Mouse (Mus musculus): ENCODE measurements around the gene Ubqln4. TPM values are rescaled to one million over a fixed set of nuclear protein-coding genes. Genes with fewer than 3 reads are reported as not detected.

Ubqln4 gene
- total RNA-seq (2023) = 43.5 to 47.4 TPM (median 45.2 TPM) in 4 replicates

DNA sequence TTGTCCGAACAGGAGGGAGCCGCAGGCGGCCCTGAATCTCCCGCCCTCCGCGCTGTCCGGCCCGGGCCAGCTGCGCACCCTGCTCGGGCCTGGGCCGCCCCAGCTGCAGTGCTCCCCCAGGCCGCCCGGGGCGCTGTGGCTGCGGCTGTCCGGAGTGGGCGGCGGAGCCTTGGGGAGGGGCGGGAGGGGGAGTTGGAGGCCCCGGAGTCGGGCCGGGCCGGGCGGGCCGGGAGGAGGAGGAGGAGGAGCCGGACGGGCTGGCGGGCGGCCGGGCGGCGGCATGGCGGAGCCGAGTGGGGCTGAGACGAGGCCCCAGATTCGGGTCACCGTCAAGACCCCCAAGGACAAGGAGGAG, at the start of gene Ubqln4:
Gene Ubqln4, plus strand, starts transcription at position 234 of the 355 bp plus-strand sequence.

DNA sequence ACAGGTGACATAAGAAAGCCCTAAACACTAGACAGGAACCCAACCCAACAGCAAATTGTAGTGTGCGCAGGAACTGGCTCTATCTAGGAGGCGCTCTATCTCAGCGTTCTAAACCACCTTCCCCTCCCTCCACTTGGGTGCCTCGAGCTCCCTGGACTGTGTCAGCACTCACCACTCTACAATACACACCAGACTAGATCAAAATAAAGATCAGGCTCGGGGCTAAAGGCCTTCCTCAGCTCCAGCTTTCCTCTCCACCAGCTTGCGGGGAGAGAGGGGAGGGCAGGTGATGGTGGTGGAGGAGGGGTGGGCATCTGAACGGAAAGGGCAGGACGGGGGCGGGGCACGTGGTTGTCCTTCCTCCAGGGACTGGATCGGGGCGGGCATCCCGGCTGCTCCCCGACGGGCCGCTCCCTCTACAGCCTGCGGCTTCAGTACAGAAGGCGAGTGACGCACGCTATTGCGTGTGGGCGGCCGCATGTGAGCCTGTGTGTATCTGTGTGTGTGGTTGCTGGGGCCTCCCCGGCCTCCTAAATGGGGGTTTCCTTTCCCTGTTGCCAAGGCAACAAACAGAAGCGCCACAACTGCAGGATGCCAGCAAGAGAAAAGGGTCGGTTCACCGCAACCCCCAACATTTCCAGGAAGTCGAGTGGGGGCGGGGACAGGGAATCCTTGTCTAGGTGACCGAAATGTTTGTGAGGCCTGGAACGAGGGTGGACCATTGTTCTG, 43.7 kb upstream of the Ubqln4 start, which contains the start of gene Lmna:
Gene Lmna, minus strand, starts transcription at position 265 of the 729 bp plus-strand sequence.

DNA sequence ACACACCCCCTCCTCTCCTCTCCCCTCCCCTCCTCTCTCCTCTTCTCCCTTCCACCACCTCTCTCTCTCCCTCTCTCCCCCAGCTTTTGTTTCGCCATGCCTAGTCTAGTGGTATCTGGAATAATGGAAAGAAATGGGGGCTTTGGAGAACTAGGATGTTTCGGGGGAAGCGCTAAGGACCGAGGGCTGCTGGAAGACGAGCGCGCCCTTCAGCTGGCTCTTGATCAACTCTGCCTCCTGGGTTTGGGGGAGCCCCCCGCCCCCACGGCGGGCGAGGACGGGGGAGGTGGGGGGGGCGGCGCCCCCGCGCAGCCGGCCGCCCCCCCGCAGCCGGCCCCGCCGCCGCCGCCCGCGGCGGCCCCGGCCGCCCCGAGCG, 21.3 kb upstream of the Ubqln4 start, which contains the start of gene Mex3a:
Gene Mex3a, plus strand, starts transcription at position 97 of the 376 bp plus-strand sequence.

GRCm38 (mm10) chr3:88548180-88548917, 5.2 kb upstream of the Ubqln4 start, which contains the start of gene Rab25:
TSS of gene Rab25 (minus strand) at chr3:88548300.

GRCm38 (mm10) chr3:88552676-88553524, 658 bp upstream of the Ubqln4 start, which contains the start of gene Lamtor2:
TSS of gene Lamtor2 (minus strand) at chr3:88553074.

DNA sequence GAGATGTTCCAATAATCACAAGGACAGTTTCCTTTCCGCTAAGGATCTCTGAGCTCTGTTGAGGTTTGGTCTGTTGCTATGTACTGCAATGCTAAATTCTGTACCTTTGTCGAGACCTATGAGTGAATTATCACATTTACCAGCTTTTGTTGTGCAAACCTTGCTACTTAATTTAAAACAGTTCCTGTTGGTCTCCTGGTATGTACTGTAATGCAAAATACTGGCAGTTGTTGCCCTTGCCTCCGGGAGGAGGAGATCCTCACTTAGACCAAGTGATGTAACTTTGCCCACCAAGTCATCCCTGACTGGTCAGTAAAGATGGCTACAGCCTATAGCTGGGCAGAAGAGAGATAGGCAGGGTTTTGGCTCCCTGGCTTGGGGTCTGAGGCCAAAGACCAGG, 22.0 kb downstream of the Ubqln4 start, which contains the start of gene Ssr2:
Gene Ssr2, plus strand, starts transcription at position 337 of the 400 bp plus-strand sequence.

DNA sequence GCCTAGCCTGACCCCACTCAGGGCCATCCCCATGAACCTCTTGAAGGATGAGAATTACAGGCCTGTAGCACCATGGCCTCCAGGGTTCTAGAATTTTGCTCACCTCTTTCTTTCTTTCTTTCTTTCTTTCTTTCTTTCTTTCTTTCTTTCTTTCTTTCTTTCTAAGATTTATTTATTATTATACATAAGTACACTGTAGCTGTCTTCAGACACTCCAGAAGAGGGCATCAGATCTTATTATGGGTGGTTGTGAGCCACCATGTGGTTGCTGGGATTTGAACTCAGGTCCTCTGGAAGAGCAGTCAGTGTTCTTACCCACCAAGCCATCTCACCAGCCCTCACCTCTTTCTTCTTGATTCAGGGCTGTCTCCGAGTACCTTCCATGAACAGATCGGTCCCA, 52.1 kb downstream of the Ubqln4 start, which contains the start of gene Arhgef2:
Gene Arhgef2, plus strand, starts transcription at position 301 of the 400 bp plus-strand sequence.

Other genes starting within 250 kb of the Ubqln4 start
- 124 to 147 TPM (median 133 TPM) in 4 replicates for gene Glmp, start 228.7 kb upstream of the Ubqln4 start, total RNA-seq (2023)
- gene Tmem79, start 217.6 kb upstream of the Ubqln4 start, total RNA-seq (2023) = 0.37 to 2.3 TPM (median 1.8 TPM) in 4 replicates
- gene Smg5, start 217.5 kb upstream of the Ubqln4 start, total RNA-seq (2023) = 107 to 116 TPM (median 112 TPM) in 4 replicates
- 0.73 to 1.7 TPM (median 1.3 TPM) in 4 replicates for gene Paqr6, start 189.2 kb upstream of the Ubqln4 start, total RNA-seq (2023)
- 1.2 TPM in 1 of 4 replicates, not detected in the others for gene Bglap3, start 181.0 kb upstream of the Ubqln4 start, total RNA-seq (2023)
- not detected in 4 replicates for gene Bglap2, start 175.1 kb upstream of the Ubqln4 start, total RNA-seq (2023)
- gene Bglap, start 169.3 kb upstream of the Ubqln4 start, total RNA-seq (2023) = not detected in 4 replicates
- 65.0 to 68.1 TPM (median 67.2 TPM) in 4 replicates for gene Pmf1, start 143.4 kb upstream of the Ubqln4 start, total RNA-seq (2023)
- 19.0 to 22.3 TPM (median 20.2 TPM) in 4 replicates for gene Slc25a44, start 128.6 kb upstream of the Ubqln4 start, total RNA-seq (2023)
- 0.63 to 2.0 TPM (median 1.4 TPM) in 4 replicates for gene Sema4a, start 92.6 kb upstream of the Ubqln4 start, total RNA-seq (2023)
- 24.0 to 27.8 TPM (median 25.7 TPM) in 4 replicates for gene Lmna, start 43.8 kb upstream of the Ubqln4 start, total RNA-seq (2023)
- 1.2 to 1.5 TPM (median 1.4 TPM) in 4 replicates for gene Mex3a, start 21.4 kb upstream of the Ubqln4 start, total RNA-seq (2023)
- gene Rab25, start 5.5 kb upstream of the Ubqln4 start, total RNA-seq (2023) = 0.82 to 2.1 TPM (median 1.1 TPM) in 3 of 4 replicates, not detected in the other
- gene Lamtor2, start 684 bp upstream of the Ubqln4 start, total RNA-seq (2023) = 80.5 to 103 TPM (median 86.2 TPM) in 4 replicates
- 59.8 to 67.5 TPM (median 65.0 TPM) in 4 replicates for gene Ssr2, start 22.1 kb downstream of the Ubqln4 start, total RNA-seq (2023)
- 219 to 260 TPM (median 245 TPM) in 4 replicates for gene Arhgef2, start 52.2 kb downstream of the Ubqln4 start, total RNA-seq (2023)
- gene Rxfp4, start 99.4 kb downstream of the Ubqln4 start, total RNA-seq (2023) = not detected in 4 replicates
- gene Khdc4, start 132.0 kb downstream of the Ubqln4 start, total RNA-seq (2023) = 110 to 122 TPM (median 116 TPM) in 4 replicates
- gene Rit1, start 163.1 kb downstream of the Ubqln4 start, total RNA-seq (2023) = 28.0 to 31.3 TPM (median 29.3 TPM) in 4 replicates
- 2.9 to 4.0 TPM (median 3.5 TPM) in 4 replicates for gene Syt11, start 221.4 kb downstream of the Ubqln4 start, total RNA-seq (2023)